Mouse (Mus musculus) spleen, postnatal 0 days (tissue): Measurements from ENCODE around the gene Rreb1. TPM values are rescaled to one million over a fixed set of nuclear protein-coding genes. Genes with fewer than 3 reads are reported as not detected.

ENCODE experiments used
- polyA plus RNA-seq: library from polyadenylated mRNA; unstranded; fragments of >200 nt; fragmentation: Nextera tagmentation; extraction: Ambion mirVana; gene quantifications from 2 replicates; pipeline ENCODE4 v1.2.1, GENCODE M21; 2015

Gene Rreb1
- polyA plus RNA-seq = 5.6 and 7.3 TPM in 2 replicates

DNA sequence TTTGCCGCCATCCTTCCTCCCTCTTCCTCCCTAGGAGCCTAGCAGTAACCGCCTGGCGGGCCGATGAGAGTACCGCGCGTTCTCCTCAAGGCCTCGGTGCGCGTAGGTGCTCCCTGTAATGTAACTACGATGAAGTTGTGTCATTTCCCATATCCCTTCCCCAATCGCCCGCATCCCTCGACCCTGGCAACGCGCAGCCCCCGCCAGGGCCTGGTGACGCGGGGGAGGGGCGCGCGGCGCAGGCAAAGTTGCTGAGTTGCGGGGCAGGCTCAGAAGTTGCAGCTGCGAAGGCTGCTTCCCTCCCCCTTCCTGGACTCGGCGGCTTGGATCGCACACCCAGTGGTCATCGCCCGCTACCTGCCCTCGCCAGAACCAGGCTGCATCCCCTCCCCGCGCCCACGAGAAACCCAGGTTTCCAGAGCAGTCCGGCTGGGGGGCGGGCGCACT is at the start of gene Rreb1:
TSS of gene Rreb1 (plus strand) at position 254 of the 447 bp plus-strand sequence.

DNA sequence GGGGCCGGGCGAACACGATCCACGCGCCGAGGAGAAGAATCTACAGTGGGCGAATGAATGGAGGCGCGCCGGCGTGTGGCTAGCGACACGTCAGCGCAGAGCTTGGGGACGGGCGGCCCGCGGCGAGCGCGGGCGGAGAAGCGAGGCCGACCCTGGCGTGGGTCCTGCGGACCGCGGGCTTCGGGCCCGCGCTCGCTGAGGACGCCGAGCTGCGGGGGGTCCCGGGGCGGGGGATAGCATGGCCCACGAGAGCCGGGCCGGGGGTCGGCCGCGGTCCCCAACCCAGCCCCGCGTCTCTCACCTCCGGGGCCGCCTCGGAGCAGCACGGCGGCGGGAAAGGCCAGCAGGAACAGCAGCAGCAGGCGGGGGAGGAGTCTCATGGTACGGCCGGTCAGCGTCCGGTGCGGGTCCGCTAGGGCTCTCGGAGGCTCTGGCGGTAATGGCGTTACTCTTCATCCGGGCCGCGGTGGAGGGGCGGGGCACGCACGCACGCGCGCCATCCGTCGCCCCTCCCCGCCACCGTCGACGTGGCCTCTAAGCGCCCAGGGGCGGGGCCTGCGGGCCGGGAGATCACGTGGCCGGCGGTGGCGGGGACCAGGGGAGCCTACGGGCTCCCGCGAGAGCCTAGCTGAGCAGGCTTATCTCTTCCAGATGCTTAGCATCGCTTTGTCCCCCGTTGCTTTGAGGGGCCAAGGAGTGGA is 215.7 kb downstream of the Rreb1 start, which contains the start of gene Ssr1:
TSS of gene Ssr1 (minus strand) at position 514 of the 701 bp plus-strand sequence.

Other genes starting within 250 kb of the Rreb1 start
- 76.0 and 80.2 TPM in 2 replicates for gene Ssr1, start 215.8 kb downstream of the Rreb1 start, polyA plus RNA-seq